Mouse (Mus musculus): Measurements from ENCODE around the gene Ptpn9. TPM values are rescaled to one million over a fixed set of nuclear protein-coding genes. Genes with fewer than 3 reads are reported as not detected.

Ptpn9 gene
- polyA plus RNA-seq, 1 experiment from 2014 or later: 40.9 TPM

DNA sequence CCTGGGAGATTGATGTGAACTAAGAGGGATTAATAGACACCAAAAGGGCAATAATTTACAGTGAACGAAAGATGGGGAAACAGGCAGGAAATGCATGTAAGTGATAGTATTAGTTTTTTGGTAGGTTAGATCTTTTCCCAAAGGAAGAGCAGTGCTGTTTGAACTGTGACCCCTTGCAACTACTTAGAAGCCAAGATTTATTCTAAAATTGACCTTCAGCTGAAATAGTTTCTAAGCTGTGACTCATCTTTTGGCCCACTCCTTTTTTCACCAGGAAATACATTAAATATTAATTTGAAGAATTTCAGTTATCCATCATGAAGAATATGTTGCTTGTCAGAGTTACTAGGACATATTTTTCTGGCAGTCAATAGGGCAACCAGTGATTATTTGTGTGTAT lies 19.0 kb downstream of the Ptpn9 start:
- Histone ChIP-seq H3K9me3 (ENCODE audit: low read depth, low read length) (peaks cover 4% of the 10 kb centered on the region; the same call in 1 of the 2 replicates), H3K36me3 (ENCODE audit: insufficient read depth) (peaks cover 5% of the 10 kb centered on the region; the same call in 1 of the 2 replicates), H3K4me3 (ENCODE audit: low read depth, low read length) (no peak overlapping the region), H3K4me1 (ENCODE audit: insufficient read depth) (no peaks in the 10 kb centered on the region), H3K9ac (no peak overlapping the region), H3K27me3 (ENCODE audit: insufficient read depth, low read length) (no peaks in the 10 kb centered on the region), H3K27ac (ENCODE audit: low read depth) (no peak overlapping the region), H3K4me2 (no peak overlapping the region)
- DNase-seq: no peak
- ATAC-seq (ENCODE audit: insufficient read depth): no peak
- no peak for TF ChIP-seq CTCF (IDR thresholded peaks at IDR 0.05; ENCODE audit: low read depth)
- 79% methylated on average over 1 of the region's 1 CpGs for WGBS

DNA sequence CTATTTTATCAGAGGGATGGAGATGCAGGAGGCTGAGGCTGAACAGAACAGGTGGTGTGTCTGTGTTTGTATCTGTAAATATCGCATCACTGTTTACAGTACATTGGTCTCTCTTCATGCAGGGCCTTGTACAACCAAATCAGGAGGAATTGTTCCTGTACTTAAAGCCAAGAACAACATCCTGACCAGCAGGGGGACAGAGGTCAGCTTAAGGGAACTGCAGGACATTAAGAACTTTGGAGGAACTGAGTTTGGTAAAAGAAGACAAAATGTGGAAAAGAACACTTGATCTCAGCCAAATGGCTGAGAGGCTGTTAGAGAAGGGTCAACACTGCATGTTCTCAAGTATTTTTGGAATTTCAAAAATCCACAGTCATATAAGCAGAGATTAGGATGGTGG lies 20.0 kb downstream of the Ptpn9 start:
- H3K27me3 ChIP-seq (ENCODE audit: insufficient read depth, low read length): no peaks in the 10 kb centered on the region
- H3K4me3 ChIP-seq (ENCODE audit: low read depth, low read length): no peak overlapping the region
- H3K4me1 ChIP-seq (ENCODE audit: insufficient read depth): no peaks in the 10 kb centered on the region
- H3K9me3 ChIP-seq (ENCODE audit: low read depth, low read length): peaks cover 4% of the 10 kb centered on the region; the same call in 1 of the 2 replicates
- no peak overlapping the region for H3K27ac ChIP-seq (ENCODE audit: low read depth)
- DNase-seq (no peak), ATAC-seq (ENCODE audit: insufficient read depth) (no peak)
- TF ChIP-seq CTCF (IDR thresholded peaks at IDR 0.05; ENCODE audit: low read depth): 0 out of 2 replicates have a peak, but pooled peaks have one; percentile 26
- H3K9ac ChIP-seq: no peak overlapping the region
- 88% methylated on average over 1 of the region's 1 CpGs for WGBS
- H3K36me3 ChIP-seq (ENCODE audit: insufficient read depth): peaks cover 6% of the 10 kb centered on the region
- no peak overlapping the region for H3K4me2 ChIP-seq

DNA sequence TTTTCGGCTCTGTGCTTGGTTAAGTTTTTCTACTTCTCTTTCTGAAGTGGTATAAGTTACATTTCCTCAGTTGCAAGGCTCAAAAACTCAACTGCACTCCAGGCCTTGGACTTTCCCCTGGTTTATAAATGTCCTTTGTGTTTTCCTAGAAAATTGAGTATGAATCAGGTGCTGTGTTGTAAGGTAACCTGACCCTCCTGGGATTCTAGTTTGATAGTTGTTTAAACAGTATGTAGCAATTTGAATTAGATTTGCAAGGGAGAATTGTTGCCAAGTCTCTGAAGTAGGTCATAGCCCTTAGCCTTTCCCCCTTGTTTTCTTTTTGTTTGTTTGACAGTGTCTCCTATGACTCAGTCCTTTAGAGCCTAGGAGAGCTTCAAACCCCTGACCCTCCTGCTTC lies 22.9 kb downstream of the Ptpn9 start:
- TF ChIP-seq CTCF (IDR thresholded peaks at IDR 0.05; ENCODE audit: low read depth): no peak
- Histone ChIP-seq H3K36me3 (ENCODE audit: insufficient read depth) (peaks cover 27% of the 10 kb centered on the region), H3K27me3 (ENCODE audit: insufficient read depth, low read length) (no peaks in the 10 kb centered on the region), H3K27ac (ENCODE audit: low read depth) (no peak overlapping the region), H3K4me3 (ENCODE audit: low read depth, low read length) (no peak overlapping the region), H3K4me2 (no peak overlapping the region), H3K9ac (no peak overlapping the region), H3K9me3 (ENCODE audit: low read depth, low read length) (peaks cover 4% of the 10 kb centered on the region; the same call in 1 of the 2 replicates), H3K4me1 (ENCODE audit: insufficient read depth) (no peaks in the 10 kb centered on the region)
- DNase-seq (no peak), ATAC-seq (ENCODE audit: insufficient read depth) (no peak)
- WGBS: 75% methylated on average over 1 of the region's 1 CpGs

DNA sequence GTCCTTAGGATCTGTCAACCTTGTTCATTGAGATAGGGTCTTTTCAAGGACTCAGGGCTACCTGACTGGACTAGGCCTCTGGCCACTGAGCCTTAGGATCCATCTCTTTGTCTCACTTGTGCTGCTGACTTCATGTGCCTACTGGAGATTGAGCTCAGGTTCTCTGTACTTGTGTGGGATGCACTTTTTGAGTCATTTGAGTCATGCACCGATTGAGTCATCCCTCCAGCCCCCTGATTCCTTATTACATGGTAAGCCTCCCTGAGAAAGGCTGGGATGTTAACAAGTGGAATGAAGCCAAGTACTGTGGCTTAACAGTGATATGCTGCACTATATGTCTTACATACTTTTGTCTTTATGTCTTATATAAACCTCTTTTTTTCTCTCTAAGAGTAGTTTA lies 37.0 kb downstream of the Ptpn9 start:
- H3K36me3 ChIP-seq (ENCODE audit: insufficient read depth): peaks cover 55% of the 10 kb centered on the region
- ATAC-seq (ENCODE audit: insufficient read depth) (no peak), DNase-seq (no peak)
- TF ChIP-seq CTCF (IDR thresholded peaks at IDR 0.05; ENCODE audit: low read depth): no peak
- no peak overlapping the region for H3K27ac ChIP-seq (ENCODE audit: low read depth)
- H3K9me3 ChIP-seq (ENCODE audit: low read depth, low read length): no peaks in the 10 kb centered on the region
- no peak overlapping the region for H3K9ac ChIP-seq
- no peak overlapping the region for H3K4me2 ChIP-seq
- no peaks in the 10 kb centered on the region for H3K27me3 ChIP-seq (ENCODE audit: insufficient read depth, low read length)
- WGBS: 84% methylated on average over 1 of the region's 1 CpGs
- H3K4me1 ChIP-seq (ENCODE audit: insufficient read depth): no peaks in the 10 kb centered on the region
- no peak overlapping the region for H3K4me3 ChIP-seq (ENCODE audit: low read depth, low read length)

DNA sequence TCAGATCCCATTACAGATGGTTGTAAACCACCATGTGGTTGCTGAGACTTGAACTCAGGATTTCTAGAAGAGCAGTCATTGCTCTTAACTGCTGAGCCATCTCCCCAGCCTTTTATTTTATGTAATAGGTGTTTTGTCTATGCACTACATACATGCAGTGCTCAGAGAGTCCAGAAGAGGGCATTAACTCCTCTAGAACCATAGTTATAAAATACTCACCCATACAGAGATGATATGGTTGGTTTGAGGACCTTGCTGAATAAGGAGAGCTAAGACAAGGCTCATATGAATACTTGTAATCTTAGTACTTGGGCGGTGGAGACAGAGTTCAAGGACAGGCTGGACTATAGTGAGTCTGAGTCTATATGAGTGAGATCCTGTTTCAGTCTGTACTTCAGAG lies 61.5 kb downstream of the Ptpn9 start:
- ATAC-seq (ENCODE audit: insufficient read depth) (no peak), DNase-seq (peak; percentile 80)
- Histone ChIP-seq H3K36me3 (ENCODE audit: insufficient read depth) (peaks cover 54% of the 10 kb centered on the region), H3K9me3 (ENCODE audit: low read depth, low read length) (no peaks in the 10 kb centered on the region), H3K27me3 (ENCODE audit: insufficient read depth, low read length) (no peaks in the 10 kb centered on the region), H3K4me1 (ENCODE audit: insufficient read depth) (no peaks in the 10 kb centered on the region), H3K27ac (ENCODE audit: low read depth) (no peak overlapping the region), H3K9ac (no peak overlapping the region), H3K4me2 (no peak overlapping the region), H3K4me3 (ENCODE audit: low read depth, low read length) (no peak overlapping the region)
- WGBS: 84% methylated on average over 1 of the region's 1 CpGs
- peak; percentile 58 for TF ChIP-seq CTCF (IDR thresholded peaks at IDR 0.05; ENCODE audit: low read depth)

DNA sequence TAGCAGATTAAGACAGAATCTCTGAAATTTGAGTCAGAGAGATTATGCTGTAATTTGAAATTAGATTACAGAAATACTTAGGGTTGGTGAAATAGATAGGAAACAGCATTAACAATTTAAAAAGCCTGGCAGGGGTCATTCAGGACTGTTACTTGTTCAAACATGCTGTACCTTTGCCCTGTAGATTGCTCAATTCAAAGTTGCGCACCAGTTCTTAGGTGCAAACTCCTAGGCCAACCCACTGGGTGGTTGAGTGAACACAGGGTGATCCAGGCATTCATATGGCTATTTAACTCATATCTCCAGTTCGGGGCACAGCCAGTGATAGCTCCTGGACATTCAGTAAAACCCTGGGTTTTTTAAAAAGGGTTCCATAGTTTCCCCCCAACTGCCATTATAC lies 69.4 kb downstream of the Ptpn9 start:
- Histone ChIP-seq H3K9me3 (ENCODE audit: low read depth, low read length) (no peaks in the 10 kb centered on the region), H3K4me2 (no peak overlapping the region), H3K4me1 (ENCODE audit: insufficient read depth) (no peaks in the 10 kb centered on the region), H3K27ac (ENCODE audit: low read depth) (no peak overlapping the region), H3K36me3 (ENCODE audit: insufficient read depth) (peaks cover 39% of the 10 kb centered on the region), H3K27me3 (ENCODE audit: insufficient read depth, low read length) (no peaks in the 10 kb centered on the region), H3K4me3 (ENCODE audit: low read depth, low read length) (no peak overlapping the region), H3K9ac (no peak overlapping the region)
- DNase-seq (no peak), ATAC-seq (ENCODE audit: insufficient read depth) (no peak)
- WGBS: 88% methylated on average over 2 of the region's 2 CpGs
- no peak for TF ChIP-seq CTCF (IDR thresholded peaks at IDR 0.05; ENCODE audit: low read depth)

DNA sequence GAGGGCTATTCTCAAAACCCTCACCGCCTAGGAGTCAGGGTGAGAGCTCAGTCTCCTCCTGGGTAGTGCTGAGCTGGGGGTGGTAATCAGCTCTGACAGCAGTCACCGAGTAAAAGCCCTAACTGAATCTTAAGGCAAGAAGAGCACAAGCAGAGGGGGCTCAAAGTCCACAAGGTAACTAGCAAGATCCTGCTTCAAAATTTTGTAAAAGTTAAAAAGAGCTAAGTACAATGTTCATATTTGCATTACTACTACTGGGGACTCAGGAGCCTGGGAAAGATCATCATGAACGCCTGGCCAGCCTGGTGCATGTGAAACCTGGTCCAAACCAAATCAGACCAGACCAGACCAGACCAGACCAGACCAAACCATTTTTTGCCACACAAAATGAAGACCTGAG lies 73.5 kb downstream of the Ptpn9 start:
- DNase-seq (no peak), ATAC-seq (ENCODE audit: insufficient read depth) (no peak)
- no peak for TF ChIP-seq CTCF (IDR thresholded peaks at IDR 0.05; ENCODE audit: low read depth)
- Histone ChIP-seq H3K36me3 (ENCODE audit: insufficient read depth) (peaks cover 18% of the 10 kb centered on the region), H3K9ac (no peak overlapping the region), H3K9me3 (ENCODE audit: low read depth, low read length) (no peaks in the 10 kb centered on the region), H3K4me3 (ENCODE audit: low read depth, low read length) (no peak overlapping the region), H3K27me3 (ENCODE audit: insufficient read depth, low read length) (no peaks in the 10 kb centered on the region), H3K27ac (ENCODE audit: low read depth) (no peak overlapping the region), H3K4me2 (no peak overlapping the region), H3K4me1 (ENCODE audit: insufficient read depth) (no peaks in the 10 kb centered on the region)
- WGBS: 69% methylated on average over 3 of the region's 3 CpGs

DNA sequence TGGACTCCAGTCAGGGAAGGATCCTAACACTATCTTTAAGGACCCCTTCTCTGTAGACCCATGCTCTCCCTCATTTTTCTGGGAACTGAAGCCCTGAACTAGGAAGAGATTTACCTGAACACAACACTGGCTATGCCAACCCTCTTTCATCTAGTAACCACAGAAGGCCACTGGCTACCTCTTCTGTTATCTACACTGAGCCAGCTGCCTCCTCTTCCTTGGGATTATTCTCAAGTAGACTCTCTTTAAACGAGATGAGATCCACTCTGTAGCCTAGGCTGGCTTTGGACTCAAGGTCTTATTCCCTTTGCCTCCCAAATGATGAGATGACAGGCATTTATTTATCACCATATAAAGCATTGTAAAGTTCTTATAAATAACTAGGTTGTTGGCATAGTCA lies 75.5 kb downstream of the Ptpn9 start:
- no peaks in the 10 kb centered on the region for H3K4me1 ChIP-seq (ENCODE audit: insufficient read depth)
- H3K9me3 ChIP-seq (ENCODE audit: low read depth, low read length): no peaks in the 10 kb centered on the region
- peaks cover 9% of the 10 kb centered on the region; the same call in 1 of the 2 replicates for H3K36me3 ChIP-seq (ENCODE audit: insufficient read depth)
- no peaks in the 10 kb centered on the region for H3K27me3 ChIP-seq (ENCODE audit: insufficient read depth, low read length)
- 44% methylated on average over 1 of the region's 1 CpGs for WGBS
- no peak overlapping the region for H3K9ac ChIP-seq
- TF ChIP-seq CTCF (IDR thresholded peaks at IDR 0.05; ENCODE audit: low read depth): no peak
- H3K27ac ChIP-seq (ENCODE audit: low read depth): no peak overlapping the region
- no peak overlapping the region; the same call in 1 of the 2 replicates for H3K4me2 ChIP-seq
- H3K4me3 ChIP-seq (ENCODE audit: low read depth, low read length): no peak overlapping the region
- ATAC-seq (ENCODE audit: insufficient read depth) (no peak), DNase-seq (no peak)
